Mouse (Mus musculus) olfactory bulb, adult 2 months (tissue): ENCODE measurements around the gene Zfp609.

ENCODE experiments used
- CTCF ChIP-seq: fragments of 200-500 bp; IDR thresholded peaks from 2 replicates; pipeline ENCODE4 v1.5.1; 2012; ENCODE audit warnings: low read depth, mild to moderate bottlenecking, low read length, moderate library complexity; ENCODE audit not compliant: insufficient read depth
- POLR2A ChIP-seq: fragments of 200-500 bp; IDR thresholded peaks from 2 replicates; pipeline ENCODE4 v1.6.1; 2012; ENCODE audit warnings: mild to moderate bottlenecking, low read depth, low read length, moderate library complexity; ENCODE audit not compliant: insufficient read depth

DNA sequence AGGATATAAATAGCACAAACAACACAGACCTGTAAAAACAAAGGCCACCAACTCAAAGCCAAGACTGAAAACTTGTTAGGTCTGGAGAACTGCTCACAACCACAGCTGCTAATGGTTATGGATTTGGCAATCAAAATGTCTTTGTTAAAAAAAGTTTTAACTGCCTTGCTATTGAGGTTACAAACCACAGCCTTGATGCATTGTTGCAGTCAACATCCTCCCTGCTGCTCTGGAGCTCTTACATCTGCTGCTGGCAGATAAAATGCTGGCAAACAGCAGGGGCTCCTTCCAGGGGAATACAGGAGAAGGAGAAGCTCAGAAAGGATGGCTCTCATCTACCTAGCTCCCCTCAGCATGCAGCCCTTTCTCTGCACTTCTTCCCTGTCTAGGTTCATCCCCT, 20.8 kb upstream of the Zfp609 start:
- TF ChIP-seq POLR2A (no peak), CTCF (no peak)
